Mouse (Mus musculus) embryonic fibroblast, embryonic 13.5 days (primary cell): ENCODE measurements around the gene Telo2.

Experiments
- CTCF ChIP-seq: IDR thresholded peaks from 2 replicates; pipeline ENCODE4 v1.5.1; 2011; ENCODE audit warnings: mild to moderate bottlenecking, control low read depth, low read length, moderate library complexity, borderline replicate concordance; ENCODE audit not compliant: insufficient read depth
- POLR2A ChIP-seq: IDR thresholded peaks from 2 replicates; pipeline ENCODE4 v1.6.1; 2011; ENCODE audit warnings: low read depth, mild to moderate bottlenecking, control low read depth, low read length, moderate library complexity

- no peak for TF ChIP-seq POLR2A
- no peak for TF ChIP-seq CTCF
Observed at GRCm38 (mm10) chr17:25130060-25130459, 14.3 kb upstream of the Telo2 start.
